Mouse (Mus musculus) adrenal gland (tissue): ENCODE measurements around the gene Pm20d2.

ENCODE experiments used
- intact Hi-C: fragments of 180-260 bp; cut with DNase I; formaldehyde crosslinking; loops from one replicate; pipeline ENCODE4 v1.15.1; 2025
- long read RNA-seq, 2 experiments: library from polyadenylated mRNA; unstranded; transcript quantifications; one replicate each; pipeline ENCODE4 v2.0.0; 2020; ENCODE audit warnings: borderline replicate concordance in 1 of 2; ENCODE audit not compliant: insufficient replicate concordance in 1 of 2

Pm20d2 gene
- long read RNA-seq, experiment 1, partial matches to known transcripts: 1 of 2 reads
- long read RNA-seq, experiment 1, other reads (novel, unspliced or antisense): 0 of 2 reads
- long read RNA-seq, experiment 2: 0 reads

GRCm38 (mm10) chr4:33189735-33190036, at the start of gene Pm20d2:
Gene Pm20d2 (minus strand): TSS chr4:33189737.
- intact Hi-C loops: no loop called here

GRCm38 (mm10) chr4:33230881-33231280, 41.3 kb upstream of the Pm20d2 start:
- intact Hi-C loops: no loop called here

- intact Hi-C loops: no loop called here
Observed at GRCm38 (mm10) chr4:33229639-33230038, 40.1 kb upstream of the Pm20d2 start.

- intact Hi-C loops: no loop called here
Observed at GRCm38 (mm10) chr4:33227164-33227563, 37.6 kb upstream of the Pm20d2 start.

GRCm38 (mm10) chr4:33224003-33224675, 34.6 kb upstream of the Pm20d2 start:
- intact Hi-C loops: no loop called here

GRCm38 (mm10) chr4:33221847-33222246, 32.3 kb upstream of the Pm20d2 start:
- intact Hi-C loops: no loop called here

- intact Hi-C loops: no loop called here
Observed at GRCm38 (mm10) chr4:33208881-33209841, 19.6 kb upstream of the Pm20d2 start, which contains the start of gene Srsf12. Gene Srsf12 (plus strand): TSS chr4:33208991.

- intact Hi-C loops: loop anchor here (2.0 kb wide), 1 partner anchor 85 kb away; no protein-coding TSS in a partner anchor
Observed at GRCm38 (mm10) chr4:33207551-33207950, 18.0 kb upstream of the Pm20d2 start.

GRCm38 (mm10) chr4:33204682-33205081, 15.1 kb upstream of the Pm20d2 start:
- intact Hi-C loops: loop anchor here (1.0 to 2.0 kb wide), 2 partner anchors 56 to 80 kb away; no protein-coding TSS in a partner anchor

GRCm38 (mm10) chr4:33198117-33198516, 8.6 kb upstream of the Pm20d2 start:
- intact Hi-C loops: no loop called here

- intact Hi-C loops: no loop called here
Observed at GRCm38 (mm10) chr4:33188781-33189734, 479 bp downstream of the Pm20d2 start.

GRCm38 (mm10) chr4:33188164-33188563, 1.4 kb downstream of the Pm20d2 start:
- intact Hi-C loops: no loop called here

- intact Hi-C loops: no loop called here
Observed at GRCm38 (mm10) chr4:33183477-33183876, 6.1 kb downstream of the Pm20d2 start.

- intact Hi-C loops: no loop called here
Observed at GRCm38 (mm10) chr4:33152087-33153038, 37.2 kb downstream of the Pm20d2 start.

- intact Hi-C loops: loop anchor here (2.0 kb wide), 2 partner anchors 56 to 144 kb away; no protein-coding TSS in a partner anchor
Observed at GRCm38 (mm10) chr4:33149150-33149549, 40.4 kb downstream of the Pm20d2 start.

GRCm38 (mm10) chr4:33147825-33148224, 41.7 kb downstream of the Pm20d2 start:
- intact Hi-C loops: loop anchor here (2.0 kb wide), 2 partner anchors 57 to 145 kb away; no protein-coding TSS in a partner anchor

- intact Hi-C loops: no loop called here
Observed at GRCm38 (mm10) chr4:33146679-33147291, 42.8 kb downstream of the Pm20d2 start.

GRCm38 (mm10) chr4:33132221-33132620, 57.3 kb downstream of the Pm20d2 start, which contains the start of gene Gabrr1:
Gene Gabrr1 (plus strand): TSS chr4:33132521.
- intact Hi-C loops: no loop called here
